Mouse (Mus musculus) MEL (cell line): ENCODE results near the gene Prmt2. TPM values are rescaled to one million over a fixed set of nuclear protein-coding genes. Genes with fewer than 3 reads are reported as not detected.

Source experiments
- DNase-seq: peaks from one replicate; pipeline ENCODE4 v3.0.0; 2011; ENCODE audit warnings: low read depth, low spot score
- H3K27ac ChIP-seq: 2 replicates; pipeline ENCODE4 v1.5.1; 2012; ENCODE audit warnings: low read depth, mild to moderate bottlenecking, control low read depth, low read length, moderate library complexity; ENCODE audit not compliant: control insufficient read depth
- H3K27me3 ChIP-seq, 2 experiments: fragments of 150-350 bp in 1 of 2; sonication (generic) in 1 of 2; 2 replicates each; pipeline ENCODE4 v1.6.1; 2012; ENCODE audit warnings: low read length in 2 of 2, mild to moderate bottlenecking in 2 of 2, improper control_type of control experiment in 1 of 2, moderate library complexity in 1 of 2; ENCODE audit not compliant: insufficient read depth in 2 of 2, control insufficient read depth in 1 of 2
- H3K36me3 ChIP-seq, 2 experiments: 2 replicates each; pipeline ENCODE4 v1.6.1; 2012 to 2014; ENCODE audit warnings: low read length in 2 of 2, improper control_type of control experiment in 1 of 2, inconsistent platforms in 1 of 2, mild to moderate bottlenecking in 1 of 2; ENCODE audit not compliant: insufficient read depth in 2 of 2, control insufficient read depth in 1 of 2
- H3K4me1 ChIP-seq, 2 experiments: fragments of 150-350 bp in 1 of 2; sonication (generic) in 1 of 2; 2 replicates each; pipeline ENCODE4 v1.6.1; 2012; ENCODE audit warnings: low read length in 2 of 2, improper control_type of control experiment in 1 of 2, mild to moderate bottlenecking in 1 of 2; ENCODE audit not compliant: insufficient read depth in 2 of 2, control insufficient read depth in 1 of 2
- H3K4me3 ChIP-seq, 2 experiments: fragments of 150-350 bp in 1 of 2; sonication (generic) in 1 of 2; 2 replicates each; pipeline ENCODE4 v1.5.1; 2012; ENCODE audit warnings: low read depth in 2 of 2, low read length in 2 of 2, mild to moderate bottlenecking in 2 of 2, moderate library complexity in 2 of 2, control low read depth in 1 of 2, improper control_type of control experiment in 1 of 2; ENCODE audit not compliant: control insufficient read depth in 1 of 2, insufficient read depth in 1 of 2
- H3K79me2 ChIP-seq: 2 replicates; pipeline ENCODE4 v1.6.1; 2012; ENCODE audit warnings: mild to moderate bottlenecking, low read length, moderate library complexity; ENCODE audit not compliant: control insufficient read depth, poor library complexity, insufficient read depth
- H3K9ac ChIP-seq: 2 replicates; pipeline ENCODE4 v1.6.1; 2012; ENCODE audit warnings: low read depth, mild to moderate bottlenecking, control low read depth, low read length, moderate library complexity; ENCODE audit not compliant: control insufficient read depth, poor library complexity, severe bottlenecking
- H3K9me3 ChIP-seq: fragments of 150-350 bp; sonication (generic); replicated peaks from 2 replicates; pipeline ENCODE4 v1.6.1; 2012; ENCODE audit warnings: mild to moderate bottlenecking, low read length, improper control_type of control experiment, moderate library complexity; ENCODE audit not compliant: insufficient read depth
- BHLHE40 ChIP-seq: IDR thresholded peaks from 2 replicates; pipeline ENCODE4 v1.6.1; 2012; ENCODE audit warnings: low read depth, mild to moderate bottlenecking, inconsistent platforms, low read length, improper control_type of control experiment, borderline replicate concordance
- CHD2 ChIP-seq: IDR thresholded peaks from 2 replicates; pipeline ENCODE4 v1.6.1; 2011; ENCODE audit warnings: low read length, improper control_type of control experiment
- E2F4 ChIP-seq: IDR thresholded peaks from 2 replicates; pipeline ENCODE4 v1.6.1; 2011; ENCODE audit warnings: low read depth, low read length, improper control_type of control experiment, borderline replicate concordance
- ELF1 ChIP-seq: IDR thresholded peaks from 2 replicates; pipeline ENCODE4 v1.6.1; 2014; ENCODE audit warnings: low read depth, mild to moderate bottlenecking, inconsistent platforms, low read length, improper control_type of control experiment, moderate library complexity
- EP300 ChIP-seq, 2 experiments: IDR thresholded peaks; 2 replicates each; pipeline ENCODE4 v1.6.1; 2011; ENCODE audit warnings: improper control_type of control experiment in 2 of 2, low read length in 2 of 2, low read depth in 1 of 2, mild to moderate bottlenecking in 1 of 2
- HCFC1 ChIP-seq: IDR thresholded peaks from 2 replicates; pipeline ENCODE4 v1.6.1; 2012; ENCODE audit warnings: low read depth, mild to moderate bottlenecking, inconsistent platforms, low read length, improper control_type of control experiment, moderate library complexity
- JUND ChIP-seq: IDR thresholded peaks from 2 replicates; pipeline ENCODE4 v1.6.1; 2011; ENCODE audit warnings: low read depth, mild to moderate bottlenecking, improper control_type of control experiment, low read length
- KAT2A ChIP-seq: conservative IDR thresholded peaks from 2 replicates; pipeline ENCODE4 v1.6.1; 2012; ENCODE audit warnings: low read depth, low read length, improper control_type of control experiment, inconsistent platforms
- MAFK ChIP-seq: IDR thresholded peaks from 2 replicates; pipeline ENCODE4 v1.6.1; 2011; ENCODE audit warnings: low read depth, mild to moderate bottlenecking, low read length, improper control_type of control experiment, borderline replicate concordance
- MYB ChIP-seq: IDR thresholded peaks from 2 replicates; pipeline ENCODE4 v1.6.1; 2011; ENCODE audit warnings: mild to moderate bottlenecking, low read depth, low read length, improper control_type of control experiment
- MYC ChIP-seq: IDR thresholded peaks from 2 replicates; pipeline ENCODE4 v1.6.1; 2011; ENCODE audit warnings: low read depth, mild to moderate bottlenecking, low read length, improper control_type of control experiment, moderate library complexity
- NELFE ChIP-seq: IDR thresholded peaks from 2 replicates; pipeline ENCODE4 v1.6.1; 2011; ENCODE audit warnings: low read depth, low read length, improper control_type of control experiment
- NRF1 ChIP-seq: IDR thresholded peaks from 2 replicates; pipeline ENCODE4 v1.6.1; 2014; ENCODE audit warnings: low read depth, mild to moderate bottlenecking, inconsistent platforms, low read length, improper control_type of control experiment, moderate library complexity; ENCODE audit not compliant: poor library complexity, insufficient read depth, severe bottlenecking
- RAD21 ChIP-seq: IDR thresholded peaks from 2 replicates; pipeline ENCODE4 v1.6.1; 2011; ENCODE audit warnings: mild to moderate bottlenecking, low read depth, low read length, improper control_type of control experiment
- RCOR1 ChIP-seq: IDR thresholded peaks from 2 replicates; pipeline ENCODE4 v1.6.1; 2012; ENCODE audit warnings: low read depth, mild to moderate bottlenecking, inconsistent platforms, low read length, improper control_type of control experiment
- SIN3A ChIP-seq: IDR thresholded peaks from 2 replicates; pipeline ENCODE4 v1.6.1; 2012; ENCODE audit warnings: low read length, improper control_type of control experiment, inconsistent platforms
- SMC3 ChIP-seq: IDR thresholded peaks from 2 replicates; pipeline ENCODE4 v1.6.1; 2011; ENCODE audit warnings: low read depth, low read length, improper control_type of control experiment
- TBP ChIP-seq: IDR thresholded peaks from 2 replicates; pipeline ENCODE4 v1.8.0; 2011; ENCODE audit warnings: low read depth, low read length, improper control_type of control experiment
- UBTF ChIP-seq: IDR thresholded peaks from 2 replicates; pipeline ENCODE4 v1.6.1; 2012; ENCODE audit warnings: low read depth, mild to moderate bottlenecking, inconsistent platforms, low read length, improper control_type of control experiment, moderate library complexity, borderline replicate concordance; ENCODE audit not compliant: insufficient read depth
- ZKSCAN1 ChIP-seq: IDR thresholded peaks from 2 replicates; pipeline ENCODE4 v1.6.1; 2012; ENCODE audit warnings: low read depth, mild to moderate bottlenecking, inconsistent platforms, low read length, improper control_type of control experiment, moderate library complexity
- polyA plus RNA-seq, 2 experiments: library from polyadenylated mRNA; stranded (reverse) in 1 of 2; unstranded in 1 of 2; fragments of >175 nt in 1 of 2; fragments of >200 nt in 1 of 2; gene quantifications; 2 replicates each; pipeline versions ENCODE4 v1.2.1 to v1.2.4; 2012; ENCODE audit warnings: low replicate concordance in 2 of 2, low read depth in 1 of 2; ENCODE audit not compliant: insufficient read length in 2 of 2, insufficient read depth in 1 of 2, missing spikeins in 1 of 2
- total RNA-seq: library from RNA; depleted of rRNA; stranded (reverse); fragments of 300-350 nt; gene quantifications from 2 replicates; pipeline ENCODE4 v1.2.3, GENCODE M21; 2012

Prmt2 gene
- total and polyA plus RNA-seq, 3 experiments: 6.7 to 12.6 TPM; not detected in 1

DNA sequence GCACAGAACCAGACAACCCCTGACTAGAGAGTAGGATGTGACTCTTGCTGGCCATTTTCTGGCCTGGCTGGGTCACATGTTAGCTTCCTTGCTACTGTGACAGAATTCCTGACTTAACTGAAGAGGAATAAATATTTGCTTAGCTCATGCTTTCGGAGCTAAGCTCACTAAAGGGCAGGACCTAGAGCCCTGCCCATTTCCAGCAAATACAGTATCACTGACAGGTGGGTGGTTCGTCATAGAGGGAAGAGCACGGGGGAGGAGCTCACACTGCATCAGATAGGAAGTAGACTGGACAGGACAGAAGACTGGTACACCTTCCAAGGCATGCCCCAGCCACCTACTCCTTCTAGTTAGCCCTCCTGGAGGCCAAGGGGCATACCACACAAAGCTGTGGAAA lies 23.8 kb upstream of the Prmt2 start:
- H3K4me1 ChIP-seq: no peaks in the 10 kb centered on the region
- H3K36me3 ChIP-seq: no peaks in the 10 kb centered on the region
- no peaks in the 10 kb centered on the region for H3K9me3 ChIP-seq
- H3K9ac ChIP-seq: no peak overlapping the region
- no peak for TF ChIP-seq CHD2
- no peak for TF ChIP-seq MYB
- no peak for TF ChIP-seq MYC
- TF ChIP-seq RAD21: no peak
- no peak for TF ChIP-seq EP300 (IDR thresholded peaks at IDR 0.05; ENCODE audit: low read depth in 1 of 2, low read length in 2 of 2)
- no peak for TF ChIP-seq JUND
- no peak for TF ChIP-seq ZKSCAN1
- no peak for TF ChIP-seq NRF1
- no peak for TF ChIP-seq KAT2A
- TF ChIP-seq E2F4: no peak
- no peak for TF ChIP-seq MAFK
- no peak for TF ChIP-seq UBTF
- TF ChIP-seq NELFE: no peak
- DNase-seq: no peak
- H3K79me2 ChIP-seq: no peaks in the 10 kb centered on the region
- no peak overlapping the region for H3K27ac ChIP-seq
- no peak overlapping the region for H3K4me3 ChIP-seq
- H3K27me3 ChIP-seq: no peaks in the 10 kb centered on the region

- Histone ChIP-seq H3K79me2 (no peaks in the 10 kb centered on the region), H3K27me3 (no peaks in the 10 kb centered on the region), H3K4me3 (no peak overlapping the region), H3K9ac (no peak overlapping the region), H3K36me3 (no peaks in the 10 kb centered on the region), H3K4me1 (no peaks in the 10 kb centered on the region), H3K27ac (no peak overlapping the region), H3K9me3 (no peaks in the 10 kb centered on the region)
- TF ChIP-seq TBP: no peak
- TF ChIP-seq HCFC1: no peak
- no peak for TF ChIP-seq BHLHE40
- no peak for TF ChIP-seq EP300 (IDR thresholded peaks at IDR 0.05; ENCODE audit: low read depth in 1 of 2, low read length in 2 of 2)
- TF ChIP-seq CHD2: no peak
- no peak for TF ChIP-seq SMC3
- no peak for TF ChIP-seq ELF1
- no peak for TF ChIP-seq SIN3A
- TF ChIP-seq RCOR1: no peak
- DNase-seq: no peak
Observed at GRCm38 (mm10) chr10:76260358-76261059, 22.8 kb upstream of the Prmt2 start.
